Mouse (Mus musculus) limb, embryonic 10.5 days (tissue): ENCODE data around the gene Zc3h7a. TPM values are rescaled to one million over a fixed set of nuclear protein-coding genes. Genes with fewer than 3 reads are reported as not detected.

ENCODE experiments used
- DNase-seq: peaks from one replicate; pipeline ENCODE4 v3.0.0-alpha.2; 2017; ENCODE audit warnings: low spot score
- H3K27ac ChIP-seq: fragments of 300-500 bp; sonication (generic); 2 replicates; pipeline ENCODE4 v1.5.1; 2016; ENCODE audit warnings: mild to moderate bottlenecking
- H3K27me3 ChIP-seq: fragments of 300-500 bp; sonication (generic); 2 replicates; pipeline ENCODE4 v1.6.1; 2016; ENCODE audit warnings: low read depth, mild to moderate bottlenecking; ENCODE audit not compliant: poor library complexity, severe bottlenecking
- H3K36me3 ChIP-seq: fragments of 300-500 bp; sonication (generic); 2 replicates; pipeline ENCODE4 v1.6.1; 2016; ENCODE audit warnings: mild to moderate bottlenecking, moderate library complexity
- H3K4me1 ChIP-seq: fragments of 300-500 bp; sonication (generic); 2 replicates; pipeline ENCODE4 v1.6.1; 2016
- H3K4me3 ChIP-seq: fragments of 300-500 bp; sonication (generic); 2 replicates; pipeline ENCODE4 v1.5.1; 2016; ENCODE audit warnings: mild to moderate bottlenecking, moderate library complexity
- H3K9me3 ChIP-seq: fragments of 300-500 bp; sonication (generic); replicated peaks from 2 replicates; pipeline ENCODE4 v1.6.1; 2016; ENCODE audit warnings: mild to moderate bottlenecking
- WGBS: fragments of 180-500 bp; shearing (Covaris S2); methylation state at CpG from one replicate; pipeline ENCODE4 v1.1.7; 2016; 5-methylcytosine and 5-hydroxymethylcytosine counted together
- polyA plus RNA-seq: library from polyadenylated mRNA; unstranded; fragments of >200 nt; fragmentation: Nextera tagmentation; extraction: Ambion mirVana; gene quantifications from 2 replicates; pipeline ENCODE4 v1.2.1, GENCODE M21; 2016

Gene Zc3h7a
- polyA plus RNA-seq, 1 experiment from 2014 or later, result 71.3 TPM

GRCm38 (mm10) chr16:11132839-11133238 lies 43.4 kb downstream of the Zc3h7a start:
- peaks cover 23% of the 10 kb centered on the region for H3K36me3 ChIP-seq
- no peak overlapping the region for H3K27ac ChIP-seq
- no peak for DNase-seq
- peaks cover 26% of the 10 kb centered on the region for H3K4me1 ChIP-seq
- no peaks in the 10 kb centered on the region for H3K9me3 ChIP-seq
- peak overlapping the region; percentile 93 for H3K4me3 ChIP-seq
- no peaks in the 10 kb centered on the region for H3K27me3 ChIP-seq
- WGBS, result 10% methylated on average over 2 of the region's 2 CpGs

GRCm38 (mm10) chr16:11128301-11128700 lies 47.9 kb downstream of the Zc3h7a start:
- WGBS, result 92% methylated on average over 11 of the region's 11 CpGs
- H3K36me3 ChIP-seq, result peaks cover 49% of the 10 kb centered on the region
- H3K4me3 ChIP-seq, result no peak overlapping the region

GRCm38 (mm10) chr16:11125371-11125770 lies 50.8 kb downstream of the Zc3h7a start:
- Histone ChIP-seq H3K4me3 (no peak overlapping the region), H3K9me3 (no peaks in the 10 kb centered on the region), H3K4me1 (no peaks in the 10 kb centered on the region), H3K27me3 (no peaks in the 10 kb centered on the region), H3K27ac (no peak overlapping the region), H3K36me3 (peaks cover 75% of the 10 kb centered on the region)
- WGBS, result 94% methylated on average over 2 of the region's 2 CpGs
- no peak for DNase-seq

More at GRCm38 (mm10) chr16:11128301-11128700, 47.9 kb downstream of the Zc3h7a start:
- Histone ChIP-seq H3K27ac (no peak overlapping the region), H3K9me3 (no peaks in the 10 kb centered on the region), H3K27me3 (no peaks in the 10 kb centered on the region), H3K4me1 (peaks cover 12% of the 10 kb centered on the region)
- no peak for DNase-seq

- no peak overlapping the region for H3K27ac ChIP-seq
- H3K36me3 ChIP-seq, result peaks cover 85% of the 10 kb centered on the region
- DNase-seq, result no peak
- no peaks in the 10 kb centered on the region for H3K9me3 ChIP-seq
- no peaks in the 10 kb centered on the region for H3K27me3 ChIP-seq
- 87% methylated on average over 1 of the region's 1 CpGs for WGBS
- H3K4me1 ChIP-seq, result no peaks in the 10 kb centered on the region
- H3K4me3 ChIP-seq, result no peak overlapping the region
Measured at GRCm38 (mm10) chr16:11124110-11124509, 52.1 kb downstream of the Zc3h7a start.

GRCm38 (mm10) chr16:11122625-11123024 lies 53.6 kb downstream of the Zc3h7a start:
- no peaks in the 10 kb centered on the region for H3K9me3 ChIP-seq
- no peaks in the 10 kb centered on the region for H3K27me3 ChIP-seq
- no peak for DNase-seq
- H3K36me3 ChIP-seq, result peaks cover 83% of the 10 kb centered on the region
- WGBS, result 94% methylated on average over 2 of the region's 2 CpGs
- H3K4me1 ChIP-seq, result no peaks in the 10 kb centered on the region
- no peak overlapping the region for H3K4me3 ChIP-seq
- H3K27ac ChIP-seq, result no peak overlapping the region

- WGBS, result 83% methylated on average over 4 of the region's 4 CpGs
- Histone ChIP-seq H3K4me1 (no peaks in the 10 kb centered on the region), H3K27me3 (no peaks in the 10 kb centered on the region), H3K4me3 (no peak overlapping the region), H3K36me3 (peaks cover 30% of the 10 kb centered on the region), H3K27ac (no peak overlapping the region), H3K9me3 (no peaks in the 10 kb centered on the region)
- DNase-seq, result no peak
Measured at GRCm38 (mm10) chr16:11109198-11109740, 66.9 kb downstream of the Zc3h7a start.

- Histone ChIP-seq H3K36me3 (peaks cover 45% of the 10 kb centered on the region), H3K9me3 (no peaks in the 10 kb centered on the region), H3K27me3 (no peaks in the 10 kb centered on the region), H3K27ac (no peak overlapping the region), H3K4me1 (no peaks in the 10 kb centered on the region), H3K4me3 (no peak overlapping the region)
- no peak for DNase-seq
- 79% methylated on average over 1 of the region's 1 CpGs for WGBS
Measured at GRCm38 (mm10) chr16:11104905-11105304, 71.3 kb downstream of the Zc3h7a start.

- no peaks in the 10 kb centered on the region for H3K9me3 ChIP-seq
- no peak for DNase-seq
- no peaks in the 10 kb centered on the region for H3K27me3 ChIP-seq
- peaks cover 40% of the 10 kb centered on the region for H3K36me3 ChIP-seq
- 89% methylated on average over 3 of the region's 3 CpGs for WGBS
- H3K27ac ChIP-seq, result no peak overlapping the region
- no peak overlapping the region for H3K4me3 ChIP-seq
- H3K4me1 ChIP-seq, result peaks cover 4% of the 10 kb centered on the region
Measured at GRCm38 (mm10) chr16:11097301-11097700, 78.9 kb downstream of the Zc3h7a start.

- Histone ChIP-seq H3K4me1 (peaks cover 4% of the 10 kb centered on the region), H3K4me3 (no peak overlapping the region), H3K27ac (no peak overlapping the region), H3K36me3 (peaks cover 54% of the 10 kb centered on the region), H3K9me3 (no peaks in the 10 kb centered on the region), H3K27me3 (no peaks in the 10 kb centered on the region)
- no peak for DNase-seq
- WGBS, result 94% methylated on average over 13 of the region's 13 CpGs
Measured at GRCm38 (mm10) chr16:11093717-11094386, 82.3 kb downstream of the Zc3h7a start.

GRCm38 (mm10) chr16:11092523-11092922 lies 83.7 kb downstream of the Zc3h7a start:
- Histone ChIP-seq H3K4me3 (no peak overlapping the region), H3K27me3 (no peaks in the 10 kb centered on the region), H3K9me3 (no peaks in the 10 kb centered on the region), H3K27ac (no peak overlapping the region), H3K4me1 (no peaks in the 10 kb centered on the region), H3K36me3 (peaks cover 67% of the 10 kb centered on the region)
- no peak for DNase-seq
- 96% methylated on average over 3 of the region's 3 CpGs for WGBS

GRCm38 (mm10) chr16:11092061-11092460 lies 84.1 kb downstream of the Zc3h7a start:
- Histone ChIP-seq H3K27me3 (no peaks in the 10 kb centered on the region), H3K36me3 (peaks cover 71% of the 10 kb centered on the region), H3K4me3 (no peak overlapping the region), H3K9me3 (no peaks in the 10 kb centered on the region), H3K27ac (no peak overlapping the region), H3K4me1 (no peaks in the 10 kb centered on the region)
- DNase-seq, result no peak
- 89% methylated on average over 4 of the region's 4 CpGs for WGBS

GRCm38 (mm10) chr16:11090836-11091570 lies 85.2 kb downstream of the Zc3h7a start:
- Histone ChIP-seq H3K36me3 (peaks cover 77% of the 10 kb centered on the region), H3K27me3 (no peaks in the 10 kb centered on the region), H3K9me3 (no peaks in the 10 kb centered on the region), H3K27ac (no peak overlapping the region), H3K4me3 (no peak overlapping the region), H3K4me1 (no peaks in the 10 kb centered on the region)
- DNase-seq, result no peak
- 87% methylated on average over 10 of the region's 10 CpGs for WGBS

- no peaks in the 10 kb centered on the region for H3K27me3 ChIP-seq
- peaks cover 94% of the 10 kb centered on the region for H3K36me3 ChIP-seq
- DNase-seq, result no peak
- WGBS, result 92% methylated on average over 5 of the region's 5 CpGs
- H3K4me1 ChIP-seq, result no peaks in the 10 kb centered on the region
- no peak overlapping the region for H3K27ac ChIP-seq
- no peak overlapping the region for H3K4me3 ChIP-seq
- H3K9me3 ChIP-seq, result no peaks in the 10 kb centered on the region
Measured at GRCm38 (mm10) chr16:11086856-11087588, 89.2 kb downstream of the Zc3h7a start.
